Mouse (Mus musculus): ENCODE data around the gene Ift57.

Ift57 gene

DNA sequence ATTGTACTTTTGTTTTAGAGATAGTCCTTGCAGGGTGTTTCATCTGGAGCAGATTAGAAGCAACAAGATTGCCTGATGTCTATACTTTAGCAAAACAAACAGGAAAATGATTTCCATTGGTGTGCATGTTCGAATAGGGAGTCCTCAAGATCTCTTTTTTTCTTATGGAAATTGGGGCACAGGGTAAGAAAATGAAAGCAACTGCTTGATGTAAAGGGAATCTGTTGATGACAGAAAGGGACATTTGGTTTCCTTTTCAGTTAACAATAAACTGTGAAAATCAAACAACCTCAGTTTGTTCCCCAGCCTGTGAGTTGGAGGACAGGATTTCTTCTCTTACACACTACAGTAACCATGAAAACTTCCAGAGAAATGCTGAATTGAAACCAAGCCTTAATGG, 53.9 kb downstream of the Ift57 start:
- no peak for DNase-seq (ENCODE audit: extremely low read depth, low read depth)

DNA sequence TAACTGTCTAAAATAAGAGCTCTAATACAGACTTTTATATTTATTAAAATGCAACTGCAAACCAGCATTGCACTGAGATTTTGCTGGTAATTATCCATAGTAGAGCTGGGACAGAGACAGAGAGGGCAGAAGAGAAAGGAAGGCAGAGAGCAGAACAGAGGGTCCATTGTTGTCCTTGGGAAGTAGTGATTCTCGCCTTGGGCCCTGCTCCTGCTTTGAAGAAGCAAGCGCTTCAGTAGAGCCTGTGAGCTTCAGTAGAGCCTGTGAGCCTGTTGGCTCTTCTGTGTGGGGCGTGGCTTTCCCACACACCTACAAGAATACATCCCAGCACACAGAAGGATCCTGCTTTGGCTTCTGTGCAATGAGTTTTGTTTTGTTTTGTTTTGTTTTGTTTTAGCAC, 54.3 kb downstream of the Ift57 start:
- no peak for DNase-seq (ENCODE audit: extremely low read depth, low read depth)

DNA sequence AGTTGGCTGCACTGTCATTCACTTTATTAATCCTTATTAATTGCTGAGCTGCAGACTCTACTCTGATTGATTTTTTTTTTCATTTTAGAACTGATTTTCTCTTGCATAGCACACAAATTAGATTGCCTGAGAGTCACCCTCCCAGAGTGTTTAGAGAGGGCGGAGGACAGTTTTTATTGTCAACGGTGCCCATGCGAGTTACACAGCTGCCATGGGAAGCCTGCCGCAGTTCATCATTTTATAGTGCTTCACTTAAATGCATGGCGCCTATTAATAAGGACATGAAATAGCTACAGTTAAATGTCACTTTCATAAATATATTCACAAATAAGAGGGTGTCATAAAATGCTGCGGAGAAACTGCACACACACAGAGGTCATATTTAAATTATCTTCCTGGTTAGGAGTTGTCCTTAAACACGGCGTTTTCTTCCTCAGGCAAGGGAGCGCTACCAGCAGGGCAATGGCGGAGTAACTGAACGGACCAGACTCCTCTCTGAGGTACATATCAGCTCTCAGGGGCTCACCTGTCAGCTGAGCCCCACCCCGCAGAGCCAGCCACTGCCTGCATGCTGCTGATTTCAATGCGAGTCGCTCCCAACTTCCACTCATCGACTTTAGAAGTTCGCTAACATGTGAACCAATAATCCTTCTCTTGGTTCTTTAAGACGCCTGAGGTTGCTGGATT, 61.6 kb downstream of the Ift57 start:
- DNase-seq (ENCODE audit: extremely low read depth, low read depth): no peak

DNA sequence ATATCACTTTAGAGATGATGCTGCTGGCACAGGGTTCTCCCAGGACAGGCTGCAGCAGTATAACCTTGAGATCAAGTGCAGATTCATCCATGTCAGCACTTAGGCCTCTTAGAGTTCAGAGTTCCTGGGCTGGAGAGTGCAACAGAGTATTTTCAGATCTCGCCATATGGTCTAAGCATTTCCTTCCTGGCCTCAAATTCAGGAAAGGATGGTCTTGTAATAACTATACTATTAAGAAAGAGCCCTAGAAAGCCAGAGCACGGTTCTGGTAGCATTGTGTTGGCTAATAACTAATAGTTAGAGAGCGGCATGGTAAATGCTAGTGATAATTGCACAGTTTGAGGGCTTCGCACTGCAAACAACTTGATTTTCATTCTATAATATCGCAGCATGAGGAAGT, 62.9 kb downstream of the Ift57 start:
- no peak for DNase-seq (ENCODE audit: extremely low read depth, low read depth)

DNA sequence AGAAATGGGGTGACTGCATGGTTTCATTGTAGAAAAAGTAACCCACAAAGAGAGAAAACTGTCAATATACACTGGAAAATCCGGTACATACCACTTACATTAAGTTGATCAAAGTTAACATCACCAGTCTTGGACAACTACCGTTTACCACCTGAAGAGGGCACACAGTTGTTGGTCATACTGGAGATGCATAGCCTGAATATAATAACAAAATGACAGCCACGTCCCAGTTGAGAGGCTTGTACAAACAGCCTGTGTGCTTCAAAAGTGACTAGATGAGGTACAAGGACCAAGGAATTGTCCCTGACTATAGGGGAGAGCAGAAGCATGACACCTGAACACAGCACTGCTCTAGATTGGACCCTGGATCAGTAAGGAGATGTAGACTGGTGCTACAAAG, 67.3 kb downstream of the Ift57 start:
- no peak for DNase-seq (ENCODE audit: extremely low read depth, low read depth)

DNA sequence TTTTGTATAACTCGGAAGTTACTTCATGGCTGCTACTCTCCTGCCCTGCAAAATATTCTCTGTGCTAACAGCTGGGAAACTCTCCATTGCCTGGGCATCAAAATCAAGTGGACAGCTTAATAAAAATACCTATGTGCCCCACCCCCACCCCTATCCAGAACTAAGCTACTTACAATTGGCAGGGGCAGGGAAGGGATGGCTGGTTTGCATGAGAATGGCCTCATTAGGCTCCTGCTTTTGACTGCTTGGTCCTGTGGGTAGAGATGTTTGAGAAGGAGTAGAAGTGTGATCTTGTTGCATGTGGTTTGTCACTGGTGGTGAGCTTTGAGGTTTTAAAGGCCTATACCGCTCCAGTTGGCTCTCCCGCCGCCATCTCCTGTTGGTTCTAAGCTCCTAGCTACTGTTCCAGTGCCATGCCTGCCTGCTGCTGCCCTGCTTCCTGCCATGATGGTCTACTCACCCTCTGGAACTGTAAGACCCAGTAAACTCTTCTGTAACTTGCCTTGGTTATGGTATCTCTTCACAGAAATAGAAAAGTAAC, 69.5 kb downstream of the Ift57 start:
- DNase-seq (ENCODE audit: extremely low read depth, low read depth): no peak

DNA sequence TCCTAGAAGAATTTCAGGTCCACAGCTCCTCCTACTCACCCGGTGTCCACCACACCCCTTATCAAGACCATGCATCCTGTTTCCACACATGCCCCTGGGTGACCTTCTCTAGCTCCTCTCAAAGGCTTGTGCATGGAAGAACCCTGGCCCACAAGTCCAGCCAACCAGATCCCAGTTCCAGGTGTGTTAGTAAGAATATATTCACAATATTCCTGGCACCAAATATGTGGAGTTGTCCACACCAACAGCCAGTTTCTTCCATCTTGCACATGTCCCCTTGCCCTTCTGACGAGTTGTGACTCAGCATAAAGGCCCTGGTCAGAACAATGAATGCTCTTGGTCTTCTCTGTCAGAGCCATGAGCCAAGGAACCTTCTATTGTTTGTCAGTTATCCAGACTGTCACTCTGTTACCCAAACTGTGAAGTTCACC, 70.8 kb downstream of the Ift57 start:
- DNase-seq (ENCODE audit: extremely low read depth, low read depth): no peak

DNA sequence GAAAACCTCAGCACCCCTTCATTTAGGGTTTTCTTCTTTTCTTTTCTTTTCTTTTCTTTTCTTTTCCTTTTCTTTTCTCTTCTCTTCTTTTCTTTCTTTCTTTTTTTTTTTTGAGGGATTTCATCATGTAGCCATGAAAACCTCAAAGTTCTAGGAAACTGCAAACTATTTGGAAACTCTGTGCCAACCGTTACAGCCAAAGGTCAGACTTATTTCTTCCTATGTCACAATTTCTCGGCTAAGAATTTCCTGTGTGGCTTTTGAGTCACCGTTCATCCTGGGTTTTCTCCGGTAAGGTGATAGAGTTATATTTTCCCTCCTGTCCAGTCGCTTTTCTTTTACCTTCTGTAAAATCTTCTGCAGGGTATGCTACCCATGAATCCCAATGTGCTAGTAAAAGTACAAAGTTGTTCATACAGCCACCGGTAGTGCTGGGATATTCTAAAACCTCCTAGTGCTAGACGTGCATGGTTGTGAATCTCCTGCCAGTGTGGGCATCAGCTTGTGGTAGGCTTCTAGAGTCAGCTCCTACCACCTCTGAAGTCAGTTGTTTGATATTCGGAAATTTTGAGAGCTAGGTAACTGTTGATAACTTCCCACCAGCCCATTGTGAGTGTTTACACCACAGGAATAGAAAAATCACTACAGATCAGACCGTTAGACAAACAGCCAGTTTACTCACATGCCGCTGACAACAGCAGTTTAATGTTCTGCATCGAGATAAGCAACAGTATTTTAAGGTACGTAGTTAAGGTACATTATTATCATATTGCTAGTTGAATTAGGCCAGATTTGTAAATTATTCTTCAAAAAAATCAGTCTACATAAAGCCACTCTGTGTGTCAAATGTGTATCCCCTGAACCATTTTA, 71.5 kb downstream of the Ift57 start:
- no peak for DNase-seq (ENCODE audit: extremely low read depth, low read depth)

DNA sequence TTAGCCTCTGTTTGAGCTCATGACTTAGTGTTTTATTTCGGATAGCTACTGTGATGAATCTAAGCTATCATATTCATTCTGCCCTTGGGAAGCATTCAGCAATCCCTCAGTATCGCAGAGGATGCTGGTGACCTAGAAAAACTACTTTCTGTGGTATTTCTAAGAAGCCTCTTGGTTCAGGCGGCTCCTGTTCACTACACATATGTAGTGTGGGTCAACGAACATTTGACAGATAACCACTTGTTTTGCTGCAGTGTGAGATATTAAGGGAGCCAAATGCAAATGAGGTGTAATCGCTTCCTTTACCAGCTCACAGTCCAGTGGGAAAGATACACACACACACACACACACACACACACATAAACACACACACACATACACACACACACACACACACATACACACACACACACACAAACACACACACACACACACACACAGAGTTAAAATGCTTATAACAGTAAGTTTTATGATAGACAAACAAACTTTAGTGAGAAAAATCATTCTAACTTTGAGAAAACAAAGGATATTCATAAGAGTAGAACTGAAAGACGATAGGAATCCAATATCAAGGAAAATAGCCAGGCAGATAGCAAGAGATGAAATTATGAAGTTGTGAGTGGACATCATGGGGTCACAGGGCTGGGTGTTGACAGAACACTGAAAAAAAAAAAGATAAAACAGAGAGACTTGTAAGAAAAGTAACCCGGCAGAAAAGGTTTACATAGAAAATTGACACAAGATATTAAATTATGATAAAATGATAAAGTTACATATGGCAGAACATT, 72.8 kb downstream of the Ift57 start:
- DNase-seq (ENCODE audit: extremely low read depth, low read depth): peak; percentile 88

DNA sequence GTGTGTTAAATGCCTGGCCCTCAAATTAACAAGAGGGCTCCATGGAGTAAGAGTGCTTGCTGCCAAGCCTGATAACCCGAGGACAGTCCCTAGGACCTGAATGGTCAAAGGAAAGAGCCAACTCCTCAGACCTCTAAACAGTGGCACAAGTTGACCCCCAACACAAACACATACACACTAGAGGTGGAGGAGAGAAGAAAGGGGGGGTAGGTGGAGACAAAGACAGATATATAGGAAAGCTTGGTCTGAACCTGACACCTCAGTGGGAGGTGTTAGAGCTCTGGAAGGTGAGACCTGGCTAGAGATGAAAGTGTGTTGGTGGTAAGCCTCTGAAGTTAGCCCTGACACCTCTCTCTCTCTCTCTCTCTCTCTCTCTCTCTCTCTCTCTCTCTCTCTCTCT, 73.5 kb downstream of the Ift57 start:
- DNase-seq (ENCODE audit: extremely low read depth, low read depth): no peak

DNA sequence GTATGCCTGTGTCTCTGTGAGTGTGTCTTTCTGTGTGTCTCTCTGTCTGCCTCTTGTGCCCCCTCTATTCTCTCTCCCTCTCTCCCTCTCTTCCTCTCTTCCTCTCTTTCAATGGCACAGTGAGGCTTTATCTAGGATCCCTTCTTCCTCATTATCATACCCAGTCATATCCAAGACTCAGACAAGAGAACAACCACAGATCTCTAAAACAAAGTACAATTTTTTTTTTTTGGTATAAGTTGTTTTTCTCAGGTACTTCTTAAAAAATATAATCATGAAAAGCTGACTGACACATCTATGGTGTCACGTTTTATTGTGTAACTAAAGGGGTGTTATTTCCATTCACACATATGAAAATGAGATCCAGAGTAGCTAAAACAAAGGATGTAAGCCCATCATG, 74.0 kb downstream of the Ift57 start:
- DNase-seq (ENCODE audit: extremely low read depth, low read depth): no peak

DNA sequence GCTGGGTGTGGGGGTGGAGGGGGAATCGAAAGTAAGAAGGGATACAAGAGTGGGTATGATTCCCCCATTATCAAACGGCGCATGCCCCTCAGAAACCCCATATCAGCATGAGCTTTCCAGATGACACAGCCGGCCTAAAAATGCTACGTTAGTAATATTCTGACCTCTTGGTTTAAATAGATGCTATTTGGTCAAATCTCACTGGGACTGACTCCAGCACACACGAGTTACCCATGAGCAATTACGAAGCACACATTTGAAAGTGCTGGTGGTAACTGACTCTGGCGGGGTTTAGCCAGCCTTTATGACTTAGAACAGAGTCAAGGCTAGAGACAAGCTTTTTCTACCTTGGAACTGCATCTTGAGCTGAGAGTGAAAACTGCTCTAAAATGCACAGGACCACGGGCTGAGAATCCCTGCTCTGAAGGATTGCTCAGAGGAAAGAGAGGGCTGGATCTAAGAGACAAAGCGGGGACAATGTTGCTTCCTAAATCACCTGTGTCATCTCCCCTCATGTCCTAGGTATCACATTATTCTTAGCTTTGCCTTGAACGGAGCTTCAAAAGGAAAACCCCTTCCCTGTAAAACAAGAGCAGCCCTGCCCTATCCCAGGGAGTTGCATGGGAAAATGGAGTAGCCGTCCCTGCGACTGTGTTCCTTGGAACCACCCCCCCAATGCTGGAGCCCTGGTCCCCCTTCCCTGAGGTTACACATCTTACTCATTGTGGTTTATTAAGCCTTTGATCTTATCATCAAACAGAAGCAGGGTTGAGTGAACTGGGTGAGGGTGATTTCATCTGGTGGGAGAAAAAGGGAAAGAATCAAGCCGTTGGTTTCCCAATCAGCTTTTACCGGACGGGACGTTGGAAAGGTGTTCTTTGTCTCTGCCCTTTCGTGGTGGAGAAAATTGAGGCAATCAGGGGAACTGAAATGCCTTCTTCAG, 75.3 kb downstream of the Ift57 start:
- no peak for DNase-seq (ENCODE audit: extremely low read depth, low read depth)

DNA sequence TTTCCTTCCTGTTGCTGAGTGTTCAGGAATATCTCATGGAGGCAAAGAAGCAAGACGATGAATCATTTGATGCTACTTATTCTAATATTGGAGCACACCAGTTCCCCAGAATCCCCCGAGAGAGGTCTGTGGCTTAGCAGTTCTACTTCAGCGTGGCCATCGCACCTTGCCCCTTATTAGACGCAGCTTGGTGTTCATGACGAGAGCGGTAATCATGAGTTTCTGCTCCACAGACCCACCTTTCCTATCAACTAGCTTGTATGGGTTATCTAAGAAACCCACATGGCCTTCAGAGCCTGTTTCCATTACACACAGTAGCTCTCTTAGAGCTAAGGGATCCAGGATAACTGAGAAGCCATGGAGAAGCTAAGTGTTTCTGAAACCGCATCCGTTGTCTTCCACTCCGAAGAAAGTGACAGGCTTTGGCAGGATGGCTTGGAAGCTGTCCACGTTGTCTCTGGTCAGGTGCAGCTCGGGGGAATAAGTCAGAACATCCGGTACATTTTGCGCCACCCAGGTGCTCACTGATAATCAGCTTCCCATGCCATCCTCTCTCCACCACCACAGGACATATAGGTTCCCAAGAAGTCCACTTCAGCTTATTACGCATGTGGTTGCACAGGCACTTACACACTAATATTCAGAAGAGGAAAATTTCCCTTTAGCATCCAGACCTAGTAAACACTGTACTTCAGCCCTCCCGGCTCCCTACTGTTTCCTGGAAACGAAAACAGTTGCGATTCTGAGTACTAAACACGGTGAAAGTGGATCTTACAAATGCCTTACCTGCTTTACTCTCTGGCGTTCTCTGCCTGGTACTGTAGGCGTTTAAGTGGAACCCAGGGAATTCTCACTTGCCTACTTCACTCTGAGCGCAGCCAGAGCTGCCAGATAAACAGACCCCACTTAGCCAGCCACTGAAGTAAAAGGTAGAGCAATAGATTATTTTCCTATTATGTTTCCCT, 76.3 kb downstream of the Ift57 start:
- no peak for DNase-seq (ENCODE audit: extremely low read depth, low read depth)

DNA sequence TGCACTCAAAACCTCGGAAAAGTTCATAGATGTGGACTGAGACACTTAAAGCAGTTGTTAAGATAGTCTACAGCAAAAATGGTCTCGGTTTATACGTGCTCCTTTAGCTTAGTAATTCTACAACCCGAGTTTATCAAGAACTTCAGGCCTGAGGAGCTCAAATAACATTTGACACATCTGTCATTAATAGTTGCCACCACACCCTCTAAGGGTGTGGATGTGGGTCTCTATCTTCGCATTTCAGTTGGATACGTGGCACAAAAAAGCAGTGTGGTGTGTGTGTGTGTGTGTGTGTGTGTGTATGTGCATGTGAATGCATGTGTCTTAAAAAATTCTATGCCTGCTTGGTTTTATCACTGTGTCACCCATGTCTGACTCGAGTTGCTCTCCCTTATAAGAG, 77.9 kb downstream of the Ift57 start:
- DNase-seq (ENCODE audit: extremely low read depth, low read depth): no peak

DNA sequence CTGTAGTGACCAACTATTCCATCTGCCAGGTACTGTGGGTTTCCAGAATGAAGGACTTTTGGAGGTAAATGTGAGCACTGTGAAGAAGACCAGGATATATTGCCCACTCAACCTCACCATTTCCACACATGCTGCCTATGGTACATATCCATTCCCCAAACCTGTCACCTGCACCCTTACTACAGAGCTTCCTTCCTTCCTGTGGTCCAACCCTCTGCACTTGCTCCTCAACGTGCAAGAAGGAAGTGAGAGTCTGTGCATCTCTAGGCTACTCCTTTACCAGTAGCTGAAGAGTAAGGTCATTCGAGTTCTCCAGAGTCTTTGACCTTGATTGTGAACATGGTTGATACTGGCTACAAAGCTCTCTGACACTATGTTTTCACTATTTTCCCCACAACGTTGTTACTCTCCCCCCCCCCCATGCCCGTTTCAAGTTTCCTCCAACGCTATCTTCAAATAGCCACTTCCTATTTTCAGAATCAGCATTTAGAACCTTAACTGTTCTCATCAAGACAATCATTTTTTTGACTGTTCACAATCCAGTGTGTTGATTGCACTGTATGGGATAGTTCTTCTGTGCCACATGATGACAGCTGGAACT, 82.6 kb downstream of the Ift57 start:
- no peak for DNase-seq (ENCODE audit: extremely low read depth, low read depth)

DNA sequence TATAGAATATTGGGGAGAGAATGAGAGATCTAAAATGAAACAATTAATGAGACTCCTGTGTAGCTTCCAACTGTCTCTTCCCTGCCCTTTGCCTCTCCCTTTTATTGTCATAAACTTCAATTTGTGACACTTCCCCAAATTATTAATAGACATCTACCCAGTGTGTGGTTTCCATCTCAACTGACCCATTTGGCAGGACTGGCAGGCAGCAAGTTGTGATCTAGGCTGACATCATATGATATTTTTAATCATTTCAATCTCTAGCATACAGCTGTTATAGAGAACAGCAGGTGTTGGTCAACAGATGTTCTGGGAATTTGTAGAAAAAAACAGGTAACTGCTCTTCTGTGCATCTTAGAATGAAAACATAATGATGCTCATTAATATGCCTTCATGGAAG, 84.3 kb downstream of the Ift57 start:
- DNase-seq (ENCODE audit: extremely low read depth, low read depth): no peak

DNA sequence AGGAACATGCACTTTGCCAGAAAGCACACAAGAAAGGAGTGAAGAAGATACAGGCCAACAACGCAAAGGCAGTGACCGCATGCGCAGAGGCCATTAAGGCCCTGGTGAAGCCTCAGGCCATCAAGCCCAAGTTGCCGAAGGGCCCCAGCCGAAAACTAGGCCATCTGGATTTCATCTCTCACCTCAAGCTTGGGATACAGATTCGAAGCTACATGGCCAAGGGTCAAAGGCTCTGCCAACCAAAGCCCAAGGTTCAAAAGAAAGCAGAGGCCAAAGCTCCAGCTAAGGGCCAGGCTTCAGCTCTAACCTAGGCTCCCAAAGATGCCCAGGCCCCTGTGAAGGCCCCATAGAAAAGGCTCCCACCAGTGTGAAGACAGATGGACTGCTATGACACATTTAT, 87.1 kb downstream of the Ift57 start:
- no peak for DNase-seq (ENCODE audit: extremely low read depth, low read depth)

DNA sequence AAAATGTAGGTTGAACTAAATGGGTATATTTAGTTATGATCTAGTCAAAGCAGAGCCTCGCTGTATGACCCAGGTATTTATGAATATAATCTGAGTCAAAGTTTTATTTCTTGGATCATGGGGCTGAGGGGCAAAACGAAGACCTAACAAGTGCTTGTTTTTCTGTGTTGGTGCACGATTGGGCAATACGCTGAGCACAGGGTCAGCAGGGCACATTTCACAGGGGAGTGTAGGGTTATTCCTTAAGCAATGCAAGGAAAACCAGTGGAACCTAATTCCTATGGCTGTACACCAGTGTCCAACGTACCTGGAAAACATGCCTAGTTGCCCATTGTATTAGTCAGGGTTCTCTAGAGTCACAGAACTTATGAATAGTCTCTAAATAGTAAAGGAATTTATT, 88.7 kb downstream of the Ift57 start:
- no peak for DNase-seq (ENCODE audit: extremely low read depth, low read depth)

Measured in MEL-GATA-1-ER (cell line).